Mouse (Mus musculus): ENCODE measurements around the gene Stx1b. TPM values are rescaled to one million over a fixed set of nuclear protein-coding genes. Genes with fewer than 3 reads are reported as not detected.
"Not testable (repeated sequence)": the region's sequence is repeated elsewhere in the genome, so short reads cannot be mapped to it uniquely, and the experiment has no call there.

Stx1b gene
- polyA plus RNA-seq, 1 experiment from 2014 or later, result 7.4 TPM

DNA sequence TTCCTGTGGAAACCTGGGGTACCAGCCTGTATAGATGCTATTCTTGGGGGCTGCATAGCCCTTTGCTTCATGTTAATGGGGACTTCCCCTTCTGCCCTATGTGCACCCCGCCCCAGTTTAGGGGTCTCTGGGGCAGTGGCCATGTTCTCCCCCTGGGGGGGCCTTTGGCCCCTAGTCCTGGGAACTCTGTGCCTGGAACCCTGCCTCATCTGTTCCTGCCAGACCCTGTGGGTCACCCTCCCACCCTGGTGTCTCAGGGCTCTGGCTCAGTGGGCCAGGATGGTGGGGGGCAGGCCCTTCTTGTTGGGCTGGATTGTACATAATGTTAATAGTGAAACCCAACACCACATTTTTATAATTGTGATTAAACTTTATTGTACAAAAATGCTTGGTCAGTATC, 24.6 kb downstream of the Stx1b start:
- Histone ChIP-seq H3K36me3 (peaks cover 87% of the 10 kb centered on the region), H3K27me3 (no peaks in the 10 kb centered on the region), H3K4me1 (peaks cover 12% of the 10 kb centered on the region; the same call in 1 of the 2 replicates), H3K27ac (0 out of 2 replicates have a peak overlapping the region, but pooled peaks have one; percentile 33), H3K4me2 (no peak overlapping the region), H3K4me3 (no peak overlapping the region), H3K9ac (0 out of 2 replicates have a peak overlapping the region, but pooled peaks have one; percentile 28), H3K9me3 (no peaks in the 10 kb centered on the region)
- no peak for ATAC-seq (ENCODE audit: insufficient number of reproducible peaks, insufficient read depth, low FRiP score, low TSS enrichment, low read depth)
- WGBS, result 92% methylated on average over 1 of the region's 1 CpGs

- Histone ChIP-seq H3K9me3 (no peaks in the 10 kb centered on the region), H3K4me1 (peaks cover 12% of the 10 kb centered on the region; the same call in 1 of the 2 replicates), H3K27me3 (no peaks in the 10 kb centered on the region), H3K27ac (no peak overlapping the region), H3K36me3 (peaks cover 86% of the 10 kb centered on the region), H3K9ac (no peak overlapping the region), H3K4me3 (no peak overlapping the region), H3K4me2 (no peak overlapping the region)
- no peak for ATAC-seq (ENCODE audit: insufficient number of reproducible peaks, insufficient read depth, low FRiP score, low TSS enrichment, low read depth)
- 89% methylated on average over 13 of the region's 13 CpGs for WGBS
Observed at GRCm38 (mm10) chr7:127799211-127799610, 25.1 kb downstream of the Stx1b start.

- Histone ChIP-seq H3K27me3 (no peaks in the 10 kb centered on the region), H3K9me3 (no peaks in the 10 kb centered on the region), H3K27ac (no peak overlapping the region), H3K4me1 (peaks cover 12% of the 10 kb centered on the region; the same call in 1 of the 2 replicates), H3K4me3 (no peak overlapping the region), H3K4me2 (no peak overlapping the region), H3K9ac (no peak overlapping the region), H3K36me3 (peaks cover 85% of the 10 kb centered on the region)
- ATAC-seq (ENCODE audit: insufficient number of reproducible peaks, insufficient read depth, low FRiP score, low TSS enrichment, low read depth), result no peak
- 86% methylated on average over 4 of the region's 4 CpGs for WGBS
Observed at GRCm38 (mm10) chr7:127798591-127798990, 25.8 kb downstream of the Stx1b start.

GRCm38 (mm10) chr7:127797076-127797845, 27.1 kb downstream of the Stx1b start:
- peaks cover 87% of the 10 kb centered on the region for H3K36me3 ChIP-seq
- H3K9me3 ChIP-seq, result no peaks in the 10 kb centered on the region
- H3K4me2 ChIP-seq, result no peak overlapping the region
- H3K4me3 ChIP-seq, result no peak overlapping the region
- 91% methylated on average over 23 of the region's 23 CpGs for WGBS
- ATAC-seq (ENCODE audit: insufficient number of reproducible peaks, insufficient read depth, low FRiP score, low TSS enrichment, low read depth), result no peak
- H3K27me3 ChIP-seq, result no peaks in the 10 kb centered on the region
- H3K9ac ChIP-seq, result no peak overlapping the region
- H3K27ac ChIP-seq, result no peak overlapping the region
- peaks cover 12% of the 10 kb centered on the region; the same call in 1 of the 2 replicates for H3K4me1 ChIP-seq

- Histone ChIP-seq H3K36me3 (peaks cover 99% of the 10 kb centered on the region), H3K4me3 (no peak within 1 kb of the TSS), H3K9ac (0 out of 2 replicates have a peak within 1 kb of the TSS, but pooled peaks have one; percentile 16), H3K4me1 (no peaks in the 10 kb centered on the region), H3K9me3 (no peaks in the 10 kb centered on the region), H3K4me2 (no peak within 1 kb of the TSS), H3K27me3 (no peaks in the 10 kb centered on the region), H3K27ac (no peak within 1 kb of the TSS)
- ATAC-seq (ENCODE audit: insufficient number of reproducible peaks, insufficient read depth, low FRiP score, low TSS enrichment, low read depth), result no peak
- 94% methylated on average over 7 of the region's 7 CpGs for WGBS
Observed at GRCm38 (mm10) chr7:127785308-127785707, 39.0 kb downstream of the Stx1b start, which contains the start of gene Gm49388. Gm49388 (plus strand) TSS chr7:127785608.

DNA sequence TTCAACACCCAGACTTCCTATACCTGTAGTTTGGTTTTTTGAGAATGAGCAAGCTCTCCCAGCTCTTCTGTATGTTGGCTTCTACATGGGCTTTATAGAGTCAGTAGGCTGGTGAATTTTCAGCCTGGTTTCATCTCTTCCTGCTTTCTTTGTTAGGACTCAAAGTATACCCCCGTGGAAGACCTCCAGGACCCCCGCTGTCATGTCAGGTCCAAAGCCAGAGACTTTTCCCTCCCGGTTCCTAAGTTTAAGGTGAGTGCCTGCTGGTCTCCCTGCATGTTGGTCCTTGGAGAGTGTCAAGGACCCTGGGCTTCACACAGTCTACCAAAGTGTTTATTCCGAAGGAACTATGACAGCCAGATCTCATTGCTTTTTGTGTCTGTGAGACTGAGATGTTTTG, 46.0 kb downstream of the Stx1b start:
- Histone ChIP-seq H3K4me1 (peaks cover 21% of the 10 kb centered on the region), H3K27ac (no peak overlapping the region)
- 75% methylated on average over 4 of the region's 4 CpGs for WGBS

DNA sequence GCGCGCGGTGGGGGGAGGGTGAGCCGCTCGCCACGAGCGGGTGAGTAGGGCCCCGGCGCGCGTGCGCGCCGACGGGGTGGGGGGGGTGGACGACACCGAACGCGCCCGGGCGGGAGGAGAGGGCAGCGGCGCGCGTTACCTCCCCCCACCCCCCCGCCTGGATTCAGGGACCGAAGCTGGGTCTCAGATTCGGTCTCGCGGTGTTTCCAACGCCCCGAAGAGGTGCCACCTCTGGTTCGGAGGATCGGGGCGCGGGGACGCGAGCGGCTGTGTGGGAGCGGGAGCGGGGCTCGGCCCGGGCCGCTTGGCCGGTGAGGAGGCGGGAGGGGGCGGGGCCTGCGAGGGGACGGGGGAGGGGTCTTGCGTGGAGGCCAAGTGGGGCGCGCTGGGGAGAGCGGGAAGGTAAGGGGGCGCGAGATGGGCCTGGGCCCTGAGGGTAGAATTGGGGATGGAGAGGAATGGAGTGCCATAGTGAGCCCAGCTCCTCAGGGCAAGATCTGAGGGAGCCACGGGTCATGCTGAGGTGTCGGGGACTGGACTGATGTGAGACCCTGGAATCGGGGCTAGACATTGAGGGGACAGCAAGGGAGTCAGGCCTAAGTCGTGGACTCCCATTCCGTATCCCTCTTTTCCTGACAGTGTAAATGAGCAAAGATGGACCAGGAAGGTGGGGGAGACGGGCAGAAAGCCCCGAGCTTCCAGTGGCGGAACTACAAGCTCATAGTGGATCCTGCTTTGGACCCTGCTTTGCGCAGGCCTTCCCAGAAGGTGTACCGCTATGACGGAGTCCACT, 46.7 kb downstream of the Stx1b start:
- Histone ChIP-seq H3K27me3 (no peaks in the 10 kb centered on the region), H3K9ac (peak overlapping the region; percentile 92), H3K36me3 (peaks cover 39% of the 10 kb centered on the region), H3K4me2 (peak overlapping the region; percentile 89), H3K4me3 (peak overlapping the region; percentile 80), H3K9me3 (no peaks in the 10 kb centered on the region), H3K27ac (peak overlapping the region; percentile 98), H3K4me1 (peaks cover 21% of the 10 kb centered on the region)
- ATAC-seq (ENCODE audit: insufficient number of reproducible peaks, insufficient read depth, low FRiP score, low TSS enrichment, low read depth), result peak; percentile 32; the same call in 1 of the 2 replicates
- 2% methylated on average over 50 of the region's 66 CpGs for WGBS

More for the DNA sequence above, 46.0 kb downstream of the Stx1b start:
- peak overlapping the region; percentile 80 for H3K4me3 ChIP-seq
- no peak for ATAC-seq (ENCODE audit: insufficient number of reproducible peaks, insufficient read depth, low FRiP score, low TSS enrichment, low read depth)
- peak overlapping the region; percentile 89 for H3K4me2 ChIP-seq
- H3K27me3 ChIP-seq, result no peaks in the 10 kb centered on the region
- H3K36me3 ChIP-seq, result peaks cover 44% of the 10 kb centered on the region
- H3K9me3 ChIP-seq, result no peaks in the 10 kb centered on the region
- H3K9ac ChIP-seq, result peak overlapping the region; percentile 92

GRCm38 (mm10) chr7:127776878-127777473, 47.4 kb downstream of the Stx1b start:
- Histone ChIP-seq H3K4me3 (peak overlapping the region; percentile 80), H3K4me1 (peaks cover 21% of the 10 kb centered on the region), H3K36me3 (peaks cover 32% of the 10 kb centered on the region), H3K4me2 (peak overlapping the region; percentile 89), H3K9ac (peak overlapping the region; percentile 92), H3K27me3 (no peaks in the 10 kb centered on the region), H3K27ac (peak overlapping the region; percentile 98), H3K9me3 (no peaks in the 10 kb centered on the region)
- ATAC-seq (ENCODE audit: insufficient number of reproducible peaks, insufficient read depth, low FRiP score, low TSS enrichment, low read depth), result peak; percentile 85
- under 1% methylated on average over 69 of the region's 70 CpGs for WGBS

- Histone ChIP-seq H3K27ac (peak within 1 kb of the TSS; percentile 98), H3K9me3 (no peaks in the 10 kb centered on the region), H3K9ac (peak within 1 kb of the TSS; percentile 92), H3K36me3 (peaks cover 27% of the 10 kb centered on the region), H3K4me2 (peak within 1 kb of the TSS; percentile 89), H3K4me3 (peak within 1 kb of the TSS; percentile 80), H3K4me1 (peaks cover 21% of the 10 kb centered on the region), H3K27me3 (no peaks in the 10 kb centered on the region)
- peak; percentile 34; the same call in 1 of the 2 replicates for ATAC-seq (ENCODE audit: insufficient number of reproducible peaks, insufficient read depth, low FRiP score, low TSS enrichment, low read depth)
- WGBS, result under 1% methylated on average over 23 of the region's 23 CpGs
Observed at GRCm38 (mm10) chr7:127776426-127776825, 47.9 kb downstream of the Stx1b start, which contains the start of gene Setd1a. Setd1a (plus strand) TSS chr7:127776670.

GRCm38 (mm10) chr7:127775837-127776236, 48.5 kb downstream of the Stx1b start:
- peak overlapping the region; percentile 98 for H3K27ac ChIP-seq
- peaks cover 21% of the 10 kb centered on the region for H3K36me3 ChIP-seq
- H3K4me1 ChIP-seq, result peaks cover 27% of the 10 kb centered on the region
- peak overlapping the region; percentile 92 for H3K9ac ChIP-seq
- not testable (repeated sequence) for H3K9me3 ChIP-seq; ATAC-seq (ENCODE audit: insufficient number of reproducible peaks, insufficient read depth, low FRiP score, low TSS enrichment, low read depth); H3K27me3 ChIP-seq
- peak overlapping the region; percentile 80 for H3K4me3 ChIP-seq
- H3K4me2 ChIP-seq, result peak overlapping the region; percentile 89
- 69% methylated on average over 7 of the region's 7 CpGs for WGBS

Data from embryonic facial prominence, embryonic 13.5 days (tissue).